Mouse (Mus musculus): ENCODE results near the gene Mbtd1. TPM values are rescaled to one million over a fixed set of nuclear protein-coding genes. Genes with fewer than 3 reads are reported as not detected.
"Not testable (repeated sequence)": the region's sequence is repeated elsewhere in the genome, so short reads cannot be mapped to it uniquely, and the experiment has no call there.

Mbtd1 gene
- polyA plus RNA-seq, 1 experiment from 2014 or later, result 7.8 TPM

DNA sequence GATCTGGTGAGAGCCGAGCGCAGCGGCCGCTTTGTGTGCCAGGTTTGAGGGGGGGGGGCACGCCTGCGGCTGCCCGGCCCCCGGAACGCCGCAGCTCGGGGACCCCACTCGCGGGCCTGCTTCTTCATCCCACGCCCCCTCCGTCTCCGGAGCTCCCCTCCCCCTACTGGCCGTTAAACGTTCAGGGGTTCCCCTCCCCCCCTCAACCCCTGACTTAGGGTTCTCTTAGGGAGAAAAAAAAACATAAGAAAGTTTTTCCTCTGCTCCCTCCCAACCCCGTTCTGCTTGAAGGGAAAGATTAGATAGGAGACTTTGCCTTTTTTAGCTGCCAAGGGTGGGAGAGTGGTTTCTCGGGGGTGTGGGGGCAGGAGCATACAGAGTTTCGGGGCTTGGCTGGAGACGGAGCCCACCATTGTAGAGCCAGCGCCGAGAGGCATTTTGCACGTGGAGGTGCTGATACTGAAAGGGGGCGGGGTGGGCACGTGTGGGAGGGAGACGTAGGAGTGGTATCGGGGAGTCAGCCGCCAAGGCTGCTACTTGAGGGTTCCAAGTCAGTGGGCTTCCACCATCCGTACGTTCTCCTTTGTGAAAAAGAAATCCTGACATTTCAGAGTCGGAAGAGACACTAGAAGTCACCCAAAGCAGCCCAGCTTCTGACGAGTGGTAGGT is 893 bp downstream of the Mbtd1 start:
- Histone ChIP-seq H3K27ac (peak overlapping the region; percentile 91), H3K9ac (peak overlapping the region; percentile 97), H3K9me3 (replicated peaks) (no peaks in the 10 kb centered on the region), H3K4me1 (replicated peaks) (peaks cover 49% of the 10 kb centered on the region), H3K36me3 (peaks cover 15% of the 10 kb centered on the region), H3K4me3 (replicated peaks) (peak overlapping the region; percentile 98), H3K4me2 (peak overlapping the region; percentile 96), H3K27me3 (no peaks in the 10 kb centered on the region)
- DNase-seq (peak; percentile 37), ATAC-seq (ENCODE audit: low read depth) (no peak)
- WGBS (ENCODE audit: insufficient replicate concordance), result under 1% methylated on average over 34 of the region's 34 CpGs

DNA sequence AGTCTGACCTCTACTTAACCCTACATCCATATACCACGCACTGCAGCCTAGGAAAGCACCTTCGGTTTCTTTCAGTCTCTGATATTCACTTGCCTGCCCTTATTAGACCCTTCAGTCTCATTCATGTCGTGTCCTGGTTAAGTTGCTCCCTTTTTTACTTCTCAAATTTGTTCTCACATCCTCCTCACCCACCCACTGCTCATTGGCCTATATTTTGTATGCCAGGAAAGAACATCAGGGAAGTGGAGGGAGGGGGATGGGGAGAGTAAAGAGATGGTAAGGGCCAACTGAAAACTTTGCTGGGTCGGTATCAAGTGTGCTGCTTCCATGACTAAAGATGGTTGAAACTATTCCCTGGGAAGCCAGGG is 1.4 kb downstream of the Mbtd1 start:
- Histone ChIP-seq H3K27ac (peak overlapping the region; percentile 91), H3K4me1 (replicated peaks) (peaks cover 49% of the 10 kb centered on the region), H3K4me3 (replicated peaks) (peak overlapping the region; percentile 98), H3K27me3 (no peaks in the 10 kb centered on the region), H3K9ac (peak overlapping the region; percentile 97), H3K36me3 (peaks cover 15% of the 10 kb centered on the region), H3K9me3 (replicated peaks) (no peaks in the 10 kb centered on the region), H3K4me2 (peak overlapping the region; percentile 96)
- DNase-seq (no peak), ATAC-seq (ENCODE audit: low read depth) (no peak)
- 4% methylated on average over 4 of the region's 4 CpGs for WGBS (ENCODE audit: insufficient replicate concordance)

DNA sequence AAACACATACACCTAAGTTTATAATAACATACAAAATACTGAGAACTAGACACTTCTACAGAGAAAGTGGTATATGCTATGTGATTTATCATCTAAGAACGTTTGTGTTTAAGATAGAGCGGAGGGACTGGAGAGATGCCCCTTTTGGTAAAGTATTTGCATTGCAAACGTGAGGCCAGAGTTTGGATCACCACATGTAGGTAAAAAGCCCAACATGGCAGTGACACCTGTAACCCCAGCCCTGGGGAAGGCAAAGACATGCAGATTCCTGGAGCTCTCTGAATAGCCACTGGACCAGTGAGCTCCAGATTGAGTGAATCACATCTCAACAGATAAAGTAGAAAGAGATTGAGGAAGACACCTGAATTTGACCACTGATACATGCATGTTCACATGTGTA is 12.1 kb downstream of the Mbtd1 start:
- no peak overlapping the region for H3K27ac ChIP-seq
- H3K9ac ChIP-seq, result no peak overlapping the region
- DNase-seq, result no peak
- no peaks in the 10 kb centered on the region for H3K27me3 ChIP-seq
- WGBS (ENCODE audit: insufficient replicate concordance), result 71% methylated on average over 3 of the region's 3 CpGs
- H3K4me1 ChIP-seq (replicated peaks), result no peaks in the 10 kb centered on the region
- peaks cover 5% of the 10 kb centered on the region; the same call in 1 of the 2 replicates for H3K36me3 ChIP-seq
- no peaks in the 10 kb centered on the region for H3K9me3 ChIP-seq (replicated peaks)
- H3K4me2 ChIP-seq, result no peak overlapping the region
- H3K4me3 ChIP-seq (replicated peaks), result no peak overlapping the region
- no peak for ATAC-seq (ENCODE audit: low read depth)

DNA sequence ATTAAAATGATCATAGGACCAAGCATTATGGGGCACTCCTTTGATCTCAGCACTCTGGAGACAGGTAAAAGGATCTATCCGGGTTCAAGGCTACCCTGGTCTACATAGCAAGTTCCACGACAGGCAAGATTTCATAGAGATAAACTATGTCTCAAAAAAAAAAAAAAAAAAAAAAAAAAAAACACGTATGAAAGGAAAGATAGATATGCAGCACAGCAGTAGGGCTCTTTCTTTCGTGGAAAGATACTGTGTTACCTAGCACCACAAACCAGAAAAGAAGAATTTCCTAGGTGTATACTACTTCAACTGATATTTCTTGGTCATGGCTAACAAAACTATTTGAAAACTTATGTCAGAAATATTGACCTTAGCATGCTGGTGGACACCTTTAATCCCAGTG is 21.2 kb downstream of the Mbtd1 start:
- Histone ChIP-seq H3K4me3 (replicated peaks) (no peak overlapping the region), H3K9me3 (replicated peaks) (no peaks in the 10 kb centered on the region), H3K36me3 (peaks cover 46% of the 10 kb centered on the region), H3K27me3 (no peaks in the 10 kb centered on the region), H3K9ac (no peak overlapping the region), H3K27ac (no peak overlapping the region), H3K4me1 (replicated peaks) (no peaks in the 10 kb centered on the region), H3K4me2 (no peak overlapping the region)
- DNase-seq (no peak), ATAC-seq (ENCODE audit: low read depth) (no peak)
- 53% methylated on average over 4 of the region's 4 CpGs for WGBS (ENCODE audit: insufficient replicate concordance)

DNA sequence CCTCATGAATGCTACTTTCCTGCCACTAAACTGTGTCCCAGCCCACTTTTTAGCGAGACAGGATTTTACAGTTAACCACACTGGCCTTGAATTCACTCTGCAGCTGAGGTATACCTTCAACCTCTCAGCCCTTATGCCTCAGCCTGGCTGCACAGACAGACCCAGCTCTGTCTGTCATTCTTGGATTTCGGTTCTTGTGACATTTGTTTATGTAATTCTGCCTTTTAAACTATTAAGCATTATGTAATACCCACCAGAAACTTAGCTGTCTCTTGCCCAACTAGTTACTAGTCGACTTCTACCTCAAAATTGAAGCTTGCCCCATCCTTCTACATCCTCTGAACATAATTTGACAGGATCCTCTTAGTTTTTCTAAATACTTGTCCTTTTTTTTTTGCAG is 22.2 kb downstream of the Mbtd1 start:
- Histone ChIP-seq H3K36me3 (peaks cover 47% of the 10 kb centered on the region), H3K9me3 (replicated peaks) (no peaks in the 10 kb centered on the region)

DNA sequence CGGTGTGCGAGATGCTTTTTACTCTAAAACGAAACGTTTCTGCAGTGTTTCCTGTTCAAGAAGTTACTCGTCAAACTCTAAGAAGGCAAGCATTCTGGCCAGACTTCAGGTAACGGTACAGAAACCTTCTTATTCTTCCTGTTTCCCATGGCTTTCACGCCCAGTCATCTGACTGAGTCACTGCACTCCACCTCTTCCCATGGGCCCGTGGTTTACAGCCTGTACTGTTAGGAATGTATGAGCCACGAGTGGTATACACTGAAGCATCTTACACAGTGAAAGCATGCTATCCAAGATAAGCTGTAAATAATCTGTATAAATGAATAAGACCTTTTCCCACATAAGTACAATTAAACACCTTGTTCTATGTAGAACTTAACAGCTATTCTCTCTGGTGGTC is 23.2 kb downstream of the Mbtd1 start:
- no peak for ATAC-seq (ENCODE audit: low read depth)
- H3K36me3 ChIP-seq, result peaks cover 53% of the 10 kb centered on the region
- H3K4me1 ChIP-seq (replicated peaks), result peaks cover 3% of the 10 kb centered on the region; the same call in 1 of the 2 replicates
- H3K27ac ChIP-seq, result no peak overlapping the region
- H3K27me3 ChIP-seq, result no peaks in the 10 kb centered on the region
- no peak overlapping the region for H3K4me2 ChIP-seq
- DNase-seq, result no peak
- no peak overlapping the region for H3K4me3 ChIP-seq (replicated peaks)
- 72% methylated on average over 9 of the region's 9 CpGs for WGBS (ENCODE audit: insufficient replicate concordance)
- H3K9me3 ChIP-seq (replicated peaks), result no peaks in the 10 kb centered on the region
- no peak overlapping the region for H3K9ac ChIP-seq

More for the DNA sequence above, 22.2 kb downstream of the Mbtd1 start:
- Histone ChIP-seq H3K4me2 (no peak overlapping the region), H3K4me3 (replicated peaks) (no peak overlapping the region), H3K4me1 (replicated peaks) (no peaks in the 10 kb centered on the region), H3K27ac (no peak overlapping the region), H3K27me3 (no peaks in the 10 kb centered on the region), H3K9ac (no peak overlapping the region)
- DNase-seq (no peak), ATAC-seq (ENCODE audit: low read depth) (no peak)
- WGBS (ENCODE audit: insufficient replicate concordance), result 64% methylated on average over 3 of the region's 3 CpGs

DNA sequence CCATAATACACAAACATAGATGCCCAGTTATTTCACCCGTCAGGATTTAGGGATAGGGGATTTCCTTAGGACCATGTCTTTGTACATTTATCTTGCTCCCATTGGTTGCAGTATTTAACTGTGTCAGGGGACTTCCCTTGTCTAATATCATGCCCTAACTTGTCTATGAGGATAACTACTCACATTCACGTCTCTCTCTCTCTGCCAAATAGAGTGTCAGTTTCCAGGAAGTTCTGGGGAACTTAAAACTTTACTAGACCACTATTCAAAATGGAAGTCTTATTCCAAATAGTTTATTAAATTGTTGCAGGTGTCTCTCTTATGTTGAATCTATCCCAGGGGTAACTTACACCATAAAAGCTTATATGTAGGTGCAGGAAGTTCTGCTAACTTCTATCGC is 26.0 kb downstream of the Mbtd1 start:
- no peak overlapping the region for H3K9ac ChIP-seq
- no peak for ATAC-seq (ENCODE audit: low read depth)
- H3K4me3 ChIP-seq (replicated peaks), result no peak overlapping the region
- no peaks in the 10 kb centered on the region for H3K9me3 ChIP-seq (replicated peaks)
- no peaks in the 10 kb centered on the region for H3K27me3 ChIP-seq
- no peak for DNase-seq
- H3K4me2 ChIP-seq, result no peak overlapping the region
- peaks cover 57% of the 10 kb centered on the region for H3K36me3 ChIP-seq
- no peak overlapping the region for H3K27ac ChIP-seq
- 88% methylated on average over 3 of the region's 3 CpGs for WGBS (ENCODE audit: insufficient replicate concordance)
- H3K4me1 ChIP-seq (replicated peaks), result peaks cover 12% of the 10 kb centered on the region

DNA sequence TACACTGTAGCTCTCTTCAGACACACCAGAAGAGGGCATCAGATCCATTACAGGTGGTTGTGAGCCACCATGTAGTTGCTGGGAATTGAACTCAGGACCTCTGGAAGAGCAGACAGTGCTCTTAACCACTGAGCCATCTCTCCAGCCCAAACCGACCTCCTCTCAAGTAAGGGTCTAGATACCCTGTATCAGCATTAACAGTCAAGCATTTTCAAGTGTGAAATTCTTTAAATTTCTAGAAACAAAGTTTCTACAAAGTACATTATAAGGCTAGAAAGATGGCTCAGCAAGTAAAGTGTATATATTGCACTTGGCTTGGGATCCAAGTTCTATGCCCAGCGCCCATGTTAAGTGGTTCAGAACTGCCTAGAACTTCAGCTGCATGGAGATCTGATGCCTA is 29.4 kb downstream of the Mbtd1 start:
- not testable (repeated sequence) for ATAC-seq (ENCODE audit: low read depth); DNase-seq; H3K4me2 ChIP-seq; H3K9ac ChIP-seq; H3K27ac ChIP-seq; H3K9me3 ChIP-seq (replicated peaks); H3K4me3 ChIP-seq (replicated peaks); H3K27me3 ChIP-seq
- Histone ChIP-seq H3K4me1 (replicated peaks) (peaks cover 12% of the 10 kb centered on the region), H3K36me3 (peaks cover 55% of the 10 kb centered on the region)
- 85% methylated on average over 2 of the region's 2 CpGs for WGBS (ENCODE audit: insufficient replicate concordance)

DNA sequence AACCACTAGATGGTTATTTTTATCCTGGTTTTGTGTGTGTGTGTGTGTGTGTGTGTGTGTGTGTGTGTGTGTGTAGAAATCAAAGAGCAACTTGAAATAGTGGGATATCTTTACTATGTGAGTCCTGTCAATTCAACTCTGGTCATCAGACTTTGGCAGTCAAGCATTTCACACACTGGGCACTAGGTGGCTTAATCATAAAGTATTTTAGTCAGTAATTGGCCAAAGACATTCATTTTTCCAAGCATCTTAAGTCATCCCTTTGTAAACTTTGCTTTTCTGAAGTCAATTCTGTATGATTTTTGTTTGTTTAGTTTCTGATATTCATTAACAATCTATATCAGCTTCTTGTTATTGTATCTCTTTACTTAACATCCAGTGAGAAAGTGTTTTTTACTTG is 43.5 kb downstream of the Mbtd1 start:
- no peak overlapping the region for H3K27ac ChIP-seq
- no peak overlapping the region for H3K9ac ChIP-seq
- peaks cover 52% of the 10 kb centered on the region for H3K36me3 ChIP-seq
- no peaks in the 10 kb centered on the region for H3K9me3 ChIP-seq (replicated peaks)
- no peak for DNase-seq
- H3K27me3 ChIP-seq, result no peaks in the 10 kb centered on the region
- no peak overlapping the region for H3K4me3 ChIP-seq (replicated peaks)
- no peaks in the 10 kb centered on the region for H3K4me1 ChIP-seq (replicated peaks)
- no peak overlapping the region for H3K4me2 ChIP-seq
- ATAC-seq (ENCODE audit: low read depth), result no peak

DNA sequence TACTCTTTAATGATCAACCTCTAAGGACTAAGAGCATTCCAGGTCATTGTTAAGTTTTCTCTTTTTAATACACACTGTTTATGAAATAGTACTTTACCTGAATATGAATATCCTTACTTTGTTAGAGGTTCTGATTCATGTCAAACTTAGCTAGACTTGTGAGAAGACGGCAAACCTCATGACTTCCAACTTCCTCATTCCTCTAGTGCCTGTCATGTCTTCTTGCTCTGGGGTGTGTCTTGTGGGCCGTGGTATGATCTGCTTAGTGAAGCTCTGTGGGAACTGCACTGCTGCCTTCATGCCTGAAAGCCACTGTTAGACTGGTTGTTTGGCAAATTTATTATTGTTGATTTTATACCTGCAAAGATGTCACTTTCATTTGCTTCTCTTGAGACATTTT is 55.3 kb downstream of the Mbtd1 start:
- Histone ChIP-seq H3K27me3 (no peaks in the 10 kb centered on the region), H3K4me1 (replicated peaks) (no peaks in the 10 kb centered on the region), H3K9ac (no peak overlapping the region), H3K36me3 (peaks cover 28% of the 10 kb centered on the region), H3K4me2 (no peak overlapping the region), H3K4me3 (replicated peaks) (no peak overlapping the region), H3K27ac (no peak overlapping the region), H3K9me3 (replicated peaks) (no peaks in the 10 kb centered on the region)
- WGBS (ENCODE audit: insufficient replicate concordance), result 28% methylated on average over 2 of the region's 2 CpGs
- ATAC-seq (ENCODE audit: low read depth) (no peak), DNase-seq (no peak)

DNA sequence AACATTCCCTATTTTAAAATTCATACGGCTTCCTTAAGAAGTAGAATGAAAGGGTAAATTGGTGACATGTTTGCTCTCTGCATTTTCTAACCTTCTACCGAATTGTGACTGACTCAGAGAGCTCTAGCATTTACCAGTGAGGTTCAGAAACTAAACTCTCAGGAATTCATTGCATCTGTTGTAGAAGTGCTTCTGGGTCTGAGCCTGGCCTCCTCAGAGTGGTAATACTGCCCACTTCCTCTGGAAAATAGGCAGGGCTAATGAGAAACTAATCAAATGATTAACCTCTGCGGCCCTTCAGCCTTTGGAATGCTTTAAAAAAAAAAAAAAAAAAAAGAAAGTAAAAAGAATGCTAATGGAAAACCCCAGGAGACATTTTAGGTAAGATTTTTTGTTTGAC is 59.3 kb downstream of the Mbtd1 start:
- Histone ChIP-seq H3K4me2 (no peak overlapping the region), H3K27ac (no peak overlapping the region), H3K27me3 (no peaks in the 10 kb centered on the region), H3K4me3 (replicated peaks) (no peak overlapping the region), H3K4me1 (replicated peaks) (no peaks in the 10 kb centered on the region), H3K9ac (no peak overlapping the region), H3K36me3 (peaks cover 28% of the 10 kb centered on the region), H3K9me3 (replicated peaks) (no peaks in the 10 kb centered on the region)
- WGBS (ENCODE audit: insufficient replicate concordance), result 77% methylated on average over 3 of the region's 3 CpGs
- ATAC-seq (ENCODE audit: low read depth) (no peak), DNase-seq (no peak)

DNA sequence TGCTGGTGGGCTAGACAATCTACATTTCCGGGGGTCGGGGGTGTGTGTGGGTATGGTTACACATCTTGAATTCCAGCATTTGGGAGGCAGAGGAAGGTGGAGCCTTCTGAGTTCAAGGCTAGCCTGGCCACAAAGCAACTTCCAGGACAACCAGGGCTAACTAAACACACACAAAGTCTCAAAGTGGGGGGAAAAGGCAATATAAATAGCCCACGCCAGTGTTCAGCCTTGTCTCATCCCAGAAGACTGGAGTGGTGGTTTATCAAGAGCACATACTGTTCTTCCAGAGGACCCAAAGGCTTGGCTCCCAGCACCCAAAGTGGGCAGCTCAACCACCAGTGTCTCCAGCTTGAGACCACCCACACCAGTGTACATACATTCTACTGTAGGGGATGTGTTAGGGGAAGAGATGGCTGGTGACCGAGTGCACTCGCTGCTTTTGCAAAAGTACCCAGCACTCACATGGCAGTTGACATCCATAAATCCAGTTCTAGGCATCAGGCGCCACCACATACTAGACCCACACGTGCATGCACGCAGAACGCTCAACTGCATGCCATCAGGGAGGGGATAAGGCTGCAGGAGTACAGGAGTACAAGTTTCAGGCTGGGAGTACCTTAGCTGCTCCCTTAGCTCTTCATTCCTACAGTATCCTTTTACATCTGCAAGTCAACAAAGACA is 63.4 kb downstream of the Mbtd1 start:
- H3K27me3 ChIP-seq, result no peaks in the 10 kb centered on the region
- H3K4me2 ChIP-seq, result no peak overlapping the region
- no peak overlapping the region for H3K9ac ChIP-seq
- H3K4me3 ChIP-seq (replicated peaks), result no peak overlapping the region
- H3K4me1 ChIP-seq (replicated peaks), result peaks cover 16% of the 10 kb centered on the region
- no peak overlapping the region for H3K27ac ChIP-seq
- no peak for DNase-seq
- ATAC-seq (ENCODE audit: low read depth), result no peak
- WGBS (ENCODE audit: insufficient replicate concordance), result 77% methylated on average over 9 of the region's 9 CpGs
- H3K36me3 ChIP-seq, result peaks cover 57% of the 10 kb centered on the region
- no peaks in the 10 kb centered on the region for H3K9me3 ChIP-seq (replicated peaks)
